Mouse (Mus musculus) MEL (cell line): Measurements from ENCODE around the gene Esrra. TPM values are rescaled to one million over a fixed set of nuclear protein-coding genes. Genes with fewer than 3 reads are reported as not detected.
A peak's percentile ranks its signal among the peaks of the same experiment; 100 is the strongest.

Experiments used
- DNase-seq: peaks from one replicate; pipeline ENCODE4 v3.0.0; 2011; ENCODE audit warnings: low read depth, low spot score
- H3K27ac ChIP-seq: 2 replicates; pipeline ENCODE4 v1.5.1; 2012; ENCODE audit warnings: low read depth, mild to moderate bottlenecking, control low read depth, low read length, moderate library complexity; ENCODE audit not compliant: control insufficient read depth
- H3K27me3 ChIP-seq, 2 experiments: fragments of 150-350 bp in 1 of 2; sonication (generic) in 1 of 2; 2 replicates each; pipeline ENCODE4 v1.6.1; 2012; ENCODE audit warnings: low read length in 2 of 2, mild to moderate bottlenecking in 2 of 2, improper control_type of control experiment in 1 of 2, moderate library complexity in 1 of 2; ENCODE audit not compliant: insufficient read depth in 2 of 2, control insufficient read depth in 1 of 2
- H3K36me3 ChIP-seq, 2 experiments: 2 replicates each; pipeline ENCODE4 v1.6.1; 2012 to 2014; ENCODE audit warnings: low read length in 2 of 2, improper control_type of control experiment in 1 of 2, inconsistent platforms in 1 of 2, mild to moderate bottlenecking in 1 of 2; ENCODE audit not compliant: insufficient read depth in 2 of 2, control insufficient read depth in 1 of 2
- H3K4me1 ChIP-seq, 2 experiments: fragments of 150-350 bp in 1 of 2; sonication (generic) in 1 of 2; 2 replicates each; pipeline ENCODE4 v1.6.1; 2012; ENCODE audit warnings: low read length in 2 of 2, improper control_type of control experiment in 1 of 2, mild to moderate bottlenecking in 1 of 2; ENCODE audit not compliant: insufficient read depth in 2 of 2, control insufficient read depth in 1 of 2
- H3K4me3 ChIP-seq, 2 experiments: fragments of 150-350 bp in 1 of 2; sonication (generic) in 1 of 2; 2 replicates each; pipeline ENCODE4 v1.5.1; 2012; ENCODE audit warnings: low read depth in 2 of 2, low read length in 2 of 2, mild to moderate bottlenecking in 2 of 2, moderate library complexity in 2 of 2, control low read depth in 1 of 2, improper control_type of control experiment in 1 of 2; ENCODE audit not compliant: control insufficient read depth in 1 of 2, insufficient read depth in 1 of 2
- H3K79me2 ChIP-seq: 2 replicates; pipeline ENCODE4 v1.6.1; 2012; ENCODE audit warnings: mild to moderate bottlenecking, low read length, moderate library complexity; ENCODE audit not compliant: control insufficient read depth, poor library complexity, insufficient read depth
- H3K9ac ChIP-seq: 2 replicates; pipeline ENCODE4 v1.6.1; 2012; ENCODE audit warnings: low read depth, mild to moderate bottlenecking, control low read depth, low read length, moderate library complexity; ENCODE audit not compliant: control insufficient read depth, poor library complexity, severe bottlenecking
- H3K9me3 ChIP-seq: fragments of 150-350 bp; sonication (generic); replicated peaks from 2 replicates; pipeline ENCODE4 v1.6.1; 2012; ENCODE audit warnings: mild to moderate bottlenecking, low read length, improper control_type of control experiment, moderate library complexity; ENCODE audit not compliant: insufficient read depth
- BHLHE40 ChIP-seq: IDR thresholded peaks from 2 replicates; pipeline ENCODE4 v1.6.1; 2012; ENCODE audit warnings: low read depth, mild to moderate bottlenecking, inconsistent platforms, low read length, improper control_type of control experiment, borderline replicate concordance
- CHD2 ChIP-seq: IDR thresholded peaks from 2 replicates; pipeline ENCODE4 v1.6.1; 2011; ENCODE audit warnings: low read length, improper control_type of control experiment
- CTCF ChIP-seq, 3 experiments: IDR thresholded peaks in 2 of 3; conservative IDR thresholded peaks in 1 of 3; 2 replicates each; pipeline ENCODE4 v1.5.1; 2011 to 2012; ENCODE audit warnings: low read length in 3 of 3, low read depth in 2 of 3, mild to moderate bottlenecking in 2 of 3, improper control_type of control experiment in 1 of 3, inconsistent platforms in 1 of 3, mixed read lengths in 1 of 3, moderate library complexity in 1 of 3; ENCODE audit not compliant: control insufficient read depth in 1 of 3, insufficient read depth in 1 of 3, poor library complexity in 1 of 3, severe bottlenecking in 1 of 3
- GABPA ChIP-seq: IDR thresholded peaks from 2 replicates; pipeline ENCODE4 v1.6.1; 2012; ENCODE audit warnings: low read depth, mild to moderate bottlenecking, inconsistent platforms, low read length, improper control_type of control experiment, moderate library complexity
- GATA1 ChIP-seq: IDR thresholded peaks from 2 replicates; pipeline ENCODE4 v1.6.1; 2011; ENCODE audit warnings: low read depth, low read length, improper control_type of control experiment
- JUND ChIP-seq: IDR thresholded peaks from 2 replicates; pipeline ENCODE4 v1.6.1; 2011; ENCODE audit warnings: low read depth, mild to moderate bottlenecking, improper control_type of control experiment, low read length
- MAFK ChIP-seq: IDR thresholded peaks from 2 replicates; pipeline ENCODE4 v1.6.1; 2011; ENCODE audit warnings: low read depth, mild to moderate bottlenecking, low read length, improper control_type of control experiment, borderline replicate concordance
- MAX ChIP-seq: IDR thresholded peaks from 2 replicates; pipeline ENCODE4 v1.6.1; 2011; ENCODE audit warnings: low read length, improper control_type of control experiment
- MAZ ChIP-seq: IDR thresholded peaks from 2 replicates; pipeline ENCODE4 v1.6.1; 2012; ENCODE audit warnings: low read depth, mild to moderate bottlenecking, inconsistent platforms, low read length, improper control_type of control experiment
- MXI1 ChIP-seq: IDR thresholded peaks from 2 replicates; pipeline ENCODE4 v1.6.1; 2011; ENCODE audit warnings: mild to moderate bottlenecking, low read depth, low read length, improper control_type of control experiment
- MYB ChIP-seq: IDR thresholded peaks from 2 replicates; pipeline ENCODE4 v1.6.1; 2011; ENCODE audit warnings: mild to moderate bottlenecking, low read depth, low read length, improper control_type of control experiment
- NELFE ChIP-seq: IDR thresholded peaks from 2 replicates; pipeline ENCODE4 v1.6.1; 2011; ENCODE audit warnings: low read depth, low read length, improper control_type of control experiment
- POLR2AphosphoS2 ChIP-seq: IDR thresholded peaks from 2 replicates; pipeline ENCODE4 v1.6.1; 2011; ENCODE audit warnings: low read length, improper control_type of control experiment
- RCOR1 ChIP-seq: IDR thresholded peaks from 2 replicates; pipeline ENCODE4 v1.6.1; 2012; ENCODE audit warnings: low read depth, mild to moderate bottlenecking, inconsistent platforms, low read length, improper control_type of control experiment
- TAL1 ChIP-seq: IDR thresholded peaks from 2 replicates; pipeline ENCODE4 v1.6.1; 2012; ENCODE audit warnings: mild to moderate bottlenecking, inconsistent platforms, low read length, moderate library complexity, mixed read lengths
- TBP ChIP-seq: IDR thresholded peaks from 2 replicates; pipeline ENCODE4 v1.8.0; 2011; ENCODE audit warnings: low read depth, low read length, improper control_type of control experiment
- TCF12 ChIP-seq: IDR thresholded peaks from 2 replicates; pipeline ENCODE4 v1.6.1; 2014; ENCODE audit warnings: low read depth, mild to moderate bottlenecking, inconsistent platforms, low read length, improper control_type of control experiment, moderate library complexity
- UBTF ChIP-seq: IDR thresholded peaks from 2 replicates; pipeline ENCODE4 v1.6.1; 2012; ENCODE audit warnings: low read depth, mild to moderate bottlenecking, inconsistent platforms, low read length, improper control_type of control experiment, moderate library complexity, borderline replicate concordance; ENCODE audit not compliant: insufficient read depth
- USF1 ChIP-seq: IDR thresholded peaks from 2 replicates; pipeline ENCODE4 v1.6.1; 2014; ENCODE audit warnings: low read depth, mild to moderate bottlenecking, inconsistent platforms, low read length, improper control_type of control experiment, moderate library complexity
- USF2 ChIP-seq, 2 experiments: IDR thresholded peaks; 2 replicates each; pipeline ENCODE4 v1.6.1; 2011 to 2012; ENCODE audit warnings: improper control_type of control experiment in 2 of 2, low read length in 2 of 2, borderline replicate concordance in 1 of 2, inconsistent platforms in 1 of 2, low read depth in 1 of 2, mild to moderate bottlenecking in 1 of 2; ENCODE audit not compliant: insufficient read depth in 1 of 2
- ZNF384 ChIP-seq: IDR thresholded peaks from 2 replicates; pipeline ENCODE4 v1.6.1; 2012; ENCODE audit warnings: low read depth, mild to moderate bottlenecking, inconsistent platforms, low read length, improper control_type of control experiment
- polyA plus RNA-seq, 2 experiments: library from polyadenylated mRNA; stranded (reverse) in 1 of 2; unstranded in 1 of 2; fragments of >175 nt in 1 of 2; fragments of >200 nt in 1 of 2; gene quantifications; 2 replicates each; pipeline versions ENCODE4 v1.2.1 to v1.2.4; 2012; ENCODE audit warnings: low replicate concordance in 2 of 2, low read depth in 1 of 2; ENCODE audit not compliant: insufficient read length in 2 of 2, insufficient read depth in 1 of 2, missing spikeins in 1 of 2
- total RNA-seq: library from RNA; depleted of rRNA; stranded (reverse); fragments of 300-350 nt; gene quantifications from 2 replicates; pipeline ENCODE4 v1.2.3, GENCODE M21; 2012

The Esrra gene
- total and polyA plus RNA-seq, 3 experiments = 32.5 to 40.9 TPM; not detected in 1

- H3K4me1 ChIP-seq = peaks cover 0 to 10% of the 10 kb centered on the region in 2 experiments; a peak in 2 of 4 replicates
Observed at GRCm38 (mm10) chr19:6943709-6944108, 22.1 kb upstream of the Esrra start.

DNA sequence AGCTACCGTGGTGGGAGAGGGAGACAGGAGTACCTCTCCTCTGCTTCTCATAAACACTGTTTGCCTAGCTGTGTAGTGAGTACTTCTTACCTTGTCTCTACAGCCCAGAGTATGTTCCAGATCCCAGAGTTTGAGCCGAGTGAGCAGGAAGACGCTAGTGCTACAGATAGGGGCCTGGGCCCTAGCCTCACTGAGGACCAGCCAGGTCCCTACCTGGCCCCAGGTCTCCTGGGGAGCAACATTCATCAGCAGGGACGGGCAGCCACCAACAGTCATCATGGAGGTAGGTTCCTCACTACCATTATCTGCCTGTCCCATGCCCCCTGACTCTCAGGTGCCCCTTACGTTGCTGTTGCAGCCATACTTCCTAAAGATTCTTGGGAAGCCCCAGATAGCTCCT, 21.2 kb upstream of the Esrra start:
- Histone ChIP-seq H3K9me3 (no peaks in the 10 kb centered on the region), H3K9ac (peak overlapping the region; percentile 75), H3K36me3 (peaks cover 0 to 2% of the 10 kb centered on the region in 2 experiments; a peak in 1 of 4 replicates), H3K27ac (peak overlapping the region; percentile 41), H3K4me3 (peak overlapping the region; percentile 62 to 78), H3K79me2 (peaks cover 8% of the 10 kb centered on the region; the same call in 1 of the 2 replicates), H3K4me1 (peaks cover 0 to 10% of the 10 kb centered on the region in 2 experiments; a peak in 2 of 4 replicates), H3K27me3 (no peaks in the 10 kb centered on the region)
- DNase-seq = no peak
- no peak for TF ChIP-seq GABPA
- TF ChIP-seq TBP = no peak
- no peak for TF ChIP-seq USF1
- TF ChIP-seq MAFK = no peak
- no peak for TF ChIP-seq CTCF (IDR thresholded peaks at IDR 0.05 in 2 of 3, conservative IDR thresholded peaks at IDR 0.05 in 1 of 3; ENCODE audit: control insufficient read depth in 1 of 3, insufficient read depth in 1 of 3, low read depth in 2 of 3, low read length in 3 of 3, poor library complexity in 1 of 3, severe bottlenecking in 1 of 3)
- no peak for TF ChIP-seq JUND
- no peak for TF ChIP-seq RCOR1
- no peak for TF ChIP-seq BHLHE40
- TF ChIP-seq MAZ = no peak
- TF ChIP-seq MXI1 = no peak
- no peak for TF ChIP-seq USF2 (IDR thresholded peaks at IDR 0.05; ENCODE audit: borderline replicate concordance in 1 of 2, insufficient read depth in 1 of 2, low read depth in 1 of 2, low read length in 2 of 2)
- TF ChIP-seq MAX = no peak
- no peak for TF ChIP-seq NELFE
- no peak for TF ChIP-seq POLR2AphosphoS2
- no peak for TF ChIP-seq TCF12
- no peak for TF ChIP-seq ZNF384
- no peak for TF ChIP-seq MYB
- TF ChIP-seq UBTF = no peak
- TF ChIP-seq CHD2 = no peak
- TF ChIP-seq GATA1 = no peak

More at GRCm38 (mm10) chr19:6943709-6944108, 22.1 kb upstream of the Esrra start:
- H3K36me3 ChIP-seq = peaks cover 0 to 2% of the 10 kb centered on the region in 2 experiments; a peak in 1 of 4 replicates
- no peaks in the 10 kb centered on the region for H3K9me3 ChIP-seq
- H3K27ac ChIP-seq = no peak overlapping the region
- peaks cover 8% of the 10 kb centered on the region; the same call in 1 of the 2 replicates for H3K79me2 ChIP-seq
- DNase-seq = no peak
- H3K4me3 ChIP-seq = no peak overlapping the region
- TF ChIP-seq TAL1 = no peak
- no peaks in the 10 kb centered on the region for H3K27me3 ChIP-seq
- no peak overlapping the region for H3K9ac ChIP-seq
